Mouse (Mus musculus) midbrain, embryonic 13.5 days (tissue): ENCODE results near the gene H2-DMa. TPM values are rescaled to one million over a fixed set of nuclear protein-coding genes. Genes with fewer than 3 reads are reported as not detected.

Source experiments
- polyA plus RNA-seq: library from polyadenylated mRNA; unstranded; fragments of >200 nt; fragmentation: Nextera tagmentation; extraction: Ambion mirVana; gene quantifications from 2 replicates; pipeline ENCODE4 v1.2.1, GENCODE M21; 2015

Gene H2-DMa
- polyA plus RNA-seq, 1 experiment from 2014 or later, result 15.3 TPM

Other genes starting within 250 kb of the H2-DMa start
- not detected in 2 replicates for gene Gm7029, start 245.7 kb upstream of the H2-DMa start, polyA plus RNA-seq
- gene Kifc1, start 228.9 kb upstream of the H2-DMa start, polyA plus RNA-seq, result 2.9 and 3.0 TPM in 2 replicates
- 0.40 and 0.52 TPM in 2 replicates for gene Platr17, start 214.4 kb upstream of the H2-DMa start, polyA plus RNA-seq
- 56.5 and 57.2 TPM in 2 replicates for gene Daxx, start 210.1 kb upstream of the H2-DMa start, polyA plus RNA-seq
- gene Tapbp, start 203.6 kb upstream of the H2-DMa start, polyA plus RNA-seq, result 18.1 and 19.6 TPM in 2 replicates
- gene Zbtb22, start 203.6 kb upstream of the H2-DMa start, polyA plus RNA-seq, result 20.3 TPM in 2 replicates
- gene Rgl2, start 190.0 kb upstream of the H2-DMa start, polyA plus RNA-seq, result 49.8 and 56.9 TPM in 2 replicates
- gene Pfdn6, start 179.2 kb upstream of the H2-DMa start, polyA plus RNA-seq, result 193 and 195 TPM in 2 replicates
- 24.4 and 25.7 TPM in 2 replicates for gene Wdr46, start 178.9 kb upstream of the H2-DMa start, polyA plus RNA-seq
- gene B3galt4, start 168.1 kb upstream of the H2-DMa start, polyA plus RNA-seq, result 12.4 and 13.6 TPM in 2 replicates
- 66.4 and 69.8 TPM in 2 replicates for gene Vps52, start 163.7 kb upstream of the H2-DMa start, polyA plus RNA-seq
- gene Rps18, start 163.5 kb upstream of the H2-DMa start, polyA plus RNA-seq, result 918 and 949 TPM in 2 replicates
- gene H2-K1, start 119.2 kb upstream of the H2-DMa start, polyA plus RNA-seq, result 13.5 and 16.0 TPM in 2 replicates
- 20.1 and 24.3 TPM in 2 replicates for gene Ring1, start 94.9 kb upstream of the H2-DMa start, polyA plus RNA-seq
- gene H2-Ke6, start 91.5 kb upstream of the H2-DMa start, polyA plus RNA-seq, result 80.5 and 91.7 TPM in 2 replicates
- 176 and 180 TPM in 2 replicates for gene Slc39a7, start 87.9 kb upstream of the H2-DMa start, polyA plus RNA-seq
- 57.9 and 62.7 TPM in 2 replicates for gene Rxrb, start 87.7 kb upstream of the H2-DMa start, polyA plus RNA-seq
- gene Col11a2, start 80.1 kb upstream of the H2-DMa start, polyA plus RNA-seq, result 2.1 and 2.5 TPM in 2 replicates
- not detected in 2 replicates for gene H2-Oa, start 27.2 kb upstream of the H2-DMa start, polyA plus RNA-seq
- gene Brd2, start 3.1 kb downstream of the H2-DMa start, polyA plus RNA-seq, result 128 and 147 TPM in 2 replicates
- 0.14 and 0.32 TPM in 2 replicates for gene H2-DMb2, start 23.8 kb downstream of the H2-DMa start, polyA plus RNA-seq
- gene H2-DMb1, start 33.5 kb downstream of the H2-DMa start, polyA plus RNA-seq, result 0.43 TPM in 1 of 2 replicates, not detected in the other
- gene Tap1, start 68.0 kb downstream of the H2-DMa start, polyA plus RNA-seq, result 0.46 and 0.57 TPM in 2 replicates
- gene Psmb9, start 68.2 kb downstream of the H2-DMa start, polyA plus RNA-seq, result 0.73 and 1.5 TPM in 2 replicates
- 1.5 and 2.4 TPM in 2 replicates for gene Psmb8, start 78.2 kb downstream of the H2-DMa start, polyA plus RNA-seq
- 0.50 and 0.55 TPM in 2 replicates for gene Tap2, start 84.0 kb downstream of the H2-DMa start, polyA plus RNA-seq
- not detected in 2 replicates for gene H2-Ob, start 119.4 kb downstream of the H2-DMa start, polyA plus RNA-seq
- 1.7 and 2.1 TPM in 2 replicates for gene H2-Ab1, start 138.1 kb downstream of the H2-DMa start, polyA plus RNA-seq
- gene H2-Aa, start 168.3 kb downstream of the H2-DMa start, polyA plus RNA-seq, result 0.28 and 0.41 TPM in 2 replicates
- gene H2-Eb1, start 186.3 kb downstream of the H2-DMa start, polyA plus RNA-seq, result 1.7 and 2.1 TPM in 2 replicates
- 0.12 TPM in 1 of 2 replicates, not detected in the other for gene H2-Eb2, start 206.1 kb downstream of the H2-DMa start, polyA plus RNA-seq
- not detected in 2 replicates for gene Btnl2, start 235.3 kb downstream of the H2-DMa start, polyA plus RNA-seq